ENCODE assay signal across 8 mouse cellular contexts in genomic region chr2:28524406-28524805, GRCm38 (mm10). TPM values are rescaled to one million over a fixed set of nuclear protein-coding genes. Genes with fewer than 3 reads are reported as not detected.
DNase-seq lines count a peak whose midpoint lies in the region; ATAC-seq lines count a peak whose summit lies in the region.

No protein-coding gene starts in this region.

- no peak overlapping the region for H3K9ac ChIP-seq in intestine, embryonic 15.5 days
- H3K9ac ChIP-seq in stomach, embryonic 16.5 days (ENCODE audit: low read length): no peak overlapping the region
- no peak overlapping the region; the same call in 1 of the 2 replicates for H3K9ac ChIP-seq in heart, embryonic 11.5 days (ENCODE audit: low read depth, low read length)

- H3K4me3 ChIP-seq in megakaryocyte, embryonic 14.5 days (replicated peaks): peak overlapping the region; percentile 68
- no peak overlapping the region for H3K4me3 ChIP-seq in intestine, embryonic 15.5 days (replicated peaks)
- no peak overlapping the region for H3K4me3 ChIP-seq in stomach, embryonic 16.5 days (replicated peaks; ENCODE audit: low read length)
- H3K4me3 ChIP-seq in heart, embryonic 11.5 days (ENCODE audit: low read depth, low read length): no peak overlapping the region

- WGBS in intestine, embryonic 15.5 days: 80% methylated on average over 10 of the region's 10 CpGs
- WGBS in stomach, embryonic 16.5 days: 78% methylated on average over 10 of the region's 10 CpGs
- 84% methylated on average over 10 of the region's 10 CpGs for WGBS in heart, embryonic 11.5 days (ENCODE audit: insufficient replicate concordance)

- H3K27me3 ChIP-seq in megakaryocyte, embryonic 14.5 days (replicated peaks): peaks cover 24% of the 10 kb centered on the region
- no peaks in the 10 kb centered on the region for H3K27me3 ChIP-seq in intestine, embryonic 15.5 days (replicated peaks)
- no peaks in the 10 kb centered on the region for H3K27me3 ChIP-seq in stomach, embryonic 16.5 days (ENCODE audit: control insufficient read depth, insufficient read depth, low read length)
- no peaks in the 10 kb centered on the region for H3K27me3 ChIP-seq in heart, embryonic 11.5 days (ENCODE audit: control insufficient read depth, insufficient read depth, low read length)

- H3K4me2 ChIP-seq in intestine, embryonic 15.5 days (replicated peaks): no peak overlapping the region
- no peak overlapping the region for H3K4me2 ChIP-seq in stomach, embryonic 16.5 days (ENCODE audit: low read depth, low read length)
- no peak overlapping the region for H3K4me2 ChIP-seq in heart, embryonic 11.5 days

- no peak for ATAC-seq in megakaryocyte, adult 5-6 weeks (ENCODE audit: poor library complexity, severe bottlenecking)
- ATAC-seq in intestine, embryonic 15.5 days: no peak
- no peak for ATAC-seq in stomach, embryonic 16.5 days (ENCODE audit: insufficient read depth, low FRiP score)
- ATAC-seq in heart, embryonic 11.5 days (replicated peaks; ENCODE audit: insufficient number of reproducible peaks, low FRiP score, low TSS enrichment): no peak

- peaks cover 86% of the 10 kb centered on the region for H3K4me1 ChIP-seq in megakaryocyte, embryonic 14.5 days
- H3K4me1 ChIP-seq in intestine, embryonic 15.5 days (replicated peaks): peaks cover 40% of the 10 kb centered on the region
- H3K4me1 ChIP-seq in stomach, embryonic 16.5 days (ENCODE audit: control insufficient read depth, insufficient read depth, low read length): peaks cover 34% of the 10 kb centered on the region
- peaks cover 26% of the 10 kb centered on the region for H3K4me1 ChIP-seq in heart, embryonic 11.5 days (ENCODE audit: control insufficient read depth, insufficient read depth, low read length)

- no peaks in the 10 kb centered on the region for H3K9me3 ChIP-seq in megakaryocyte, embryonic 14.5 days
- no peaks in the 10 kb centered on the region for H3K9me3 ChIP-seq in intestine, embryonic 15.5 days
- no peaks in the 10 kb centered on the region for H3K9me3 ChIP-seq in stomach, embryonic 16.5 days (replicated peaks; ENCODE audit: control insufficient read depth, low read length)
- no peaks in the 10 kb centered on the region for H3K9me3 ChIP-seq in heart, embryonic 11.5 days (replicated peaks; ENCODE audit: control insufficient read depth, low read length)

- peak; percentile 16 for DNase-seq in cerebellum, adult 11 months
- DNase-seq in cerebellum, postnatal 4 days (ENCODE audit: low spot score in 2 of 2): no peak
- no peak for DNase-seq in lung, postnatal 10 days

- H3K36me3 ChIP-seq in megakaryocyte, embryonic 14.5 days (replicated peaks; ENCODE audit: low read length): no peaks in the 10 kb centered on the region
- H3K36me3 ChIP-seq in intestine, embryonic 15.5 days: no peaks in the 10 kb centered on the region
- H3K36me3 ChIP-seq in stomach, embryonic 16.5 days (ENCODE audit: control insufficient read depth, insufficient read depth, low read length): no peaks in the 10 kb centered on the region
- H3K36me3 ChIP-seq in heart, embryonic 11.5 days (ENCODE audit: control insufficient read depth, insufficient read depth, low read length): no peaks in the 10 kb centered on the region

- H3K27ac ChIP-seq in intestine, embryonic 15.5 days: peak overlapping the region; percentile 54; the same call in 1 of the 2 replicates
- peak overlapping the region; percentile 95 for H3K27ac ChIP-seq in stomach, embryonic 16.5 days (ENCODE audit: low read length)
- H3K27ac ChIP-seq in heart, embryonic 11.5 days (ENCODE audit: low read depth, low read length): no peak overlapping the region

RNA-seq across cellular contexts. Expression of gene Ralgds, which starts 11.5 kb away (rescaled TPM):
- polyA plus RNA-seq in megakaryocyte, embryonic 14.5 days (2012; ENCODE audit: insufficient read depth, low replicate concordance): 1.3 and 6.7 TPM in 2 replicates
- total RNA-seq in megakaryocyte, adult 5-6 weeks (2015): 1.4 and 2.3 TPM in 2 replicates
- 1.8 and 2.1 TPM in 2 replicates for total RNA-seq in megakaryocyte, adult 5-6 weeks (2017)
- polyA plus RNA-seq in intestine, embryonic 15.5 days (2015; fragmentation: Nextera tagmentation; extraction: Ambion mirVana): 27.9 and 28.3 TPM in 2 replicates
- 24.6 and 28.2 TPM in 2 replicates for polyA plus RNA-seq in stomach, embryonic 16.5 days (2015; fragmentation: Nextera tagmentation; extraction: Ambion mirVana)
- 12.2 and 12.5 TPM in 2 replicates for polyA plus RNA-seq in heart, embryonic 11.5 days (2014; fragmentation: Nextera tagmentation; extraction: Ambion mirVana)

RNA-seq across cellular contexts. Expression of gene Gm10134, which starts 18.5 kb away (rescaled TPM):
- not detected in 2 replicates for polyA plus RNA-seq in megakaryocyte, embryonic 14.5 days (2012; ENCODE audit: insufficient read depth, low replicate concordance)
- total RNA-seq in megakaryocyte, adult 5-6 weeks (2015): not detected in 2 replicates
- not detected in 2 replicates for total RNA-seq in megakaryocyte, adult 5-6 weeks (2017)
- polyA plus RNA-seq in intestine, embryonic 15.5 days (2015; fragmentation: Nextera tagmentation; extraction: Ambion mirVana): 11.8 and 11.9 TPM in 2 replicates
- polyA plus RNA-seq in stomach, embryonic 16.5 days (2015; fragmentation: Nextera tagmentation; extraction: Ambion mirVana): 7.4 and 8.9 TPM in 2 replicates
- polyA plus RNA-seq in heart, embryonic 11.5 days (2014; fragmentation: Nextera tagmentation; extraction: Ambion mirVana): not detected in 2 replicates

RNA-seq across cellular contexts. Expression of gene Gbgt1, which starts 27.7 kb away (rescaled TPM):
- polyA plus RNA-seq in megakaryocyte, embryonic 14.5 days (2012; ENCODE audit: insufficient read depth, low replicate concordance): 0.85 TPM in 1 of 2 replicates, not detected in the other
- total RNA-seq in megakaryocyte, adult 5-6 weeks (2015): not detected in 2 replicates
- total RNA-seq in megakaryocyte, adult 5-6 weeks (2017): 0.48 TPM in 1 of 2 replicates, not detected in the other
- polyA plus RNA-seq in intestine, embryonic 15.5 days (2015; fragmentation: Nextera tagmentation; extraction: Ambion mirVana): 3.7 and 4.0 TPM in 2 replicates
- 3.2 and 3.5 TPM in 2 replicates for polyA plus RNA-seq in stomach, embryonic 16.5 days (2015; fragmentation: Nextera tagmentation; extraction: Ambion mirVana)
- 0.17 and 0.27 TPM in 2 replicates for polyA plus RNA-seq in heart, embryonic 11.5 days (2014; fragmentation: Nextera tagmentation; extraction: Ambion mirVana)

RNA-seq across cellular contexts. Expression of gene Cel, which starts 38.8 kb away (rescaled TPM):
- polyA plus RNA-seq in megakaryocyte, embryonic 14.5 days (2012; ENCODE audit: insufficient read depth, low replicate concordance): not detected in 2 replicates
- total RNA-seq in megakaryocyte, adult 5-6 weeks (2015): not detected in 2 replicates
- not detected in 2 replicates for total RNA-seq in megakaryocyte, adult 5-6 weeks (2017)
- 159 and 428 TPM in 2 replicates for polyA plus RNA-seq in intestine, embryonic 15.5 days (2015; fragmentation: Nextera tagmentation; extraction: Ambion mirVana)
- 562 and 718 TPM in 2 replicates for polyA plus RNA-seq in stomach, embryonic 16.5 days (2015; fragmentation: Nextera tagmentation; extraction: Ambion mirVana)
- not detected in 2 replicates for polyA plus RNA-seq in heart, embryonic 11.5 days (2014; fragmentation: Nextera tagmentation; extraction: Ambion mirVana)

RNA-seq across cellular contexts. Expression of gene Mrps2, which starts 56.5 kb away (rescaled TPM):
- 16.4 and 20.2 TPM in 2 replicates for polyA plus RNA-seq in megakaryocyte, embryonic 14.5 days (2012; ENCODE audit: insufficient read depth, low replicate concordance)
- total RNA-seq in megakaryocyte, adult 5-6 weeks (2015): 29.0 and 29.3 TPM in 2 replicates
- 15.7 and 16.7 TPM in 2 replicates for total RNA-seq in megakaryocyte, adult 5-6 weeks (2017)
- 62.4 and 66.0 TPM in 2 replicates for polyA plus RNA-seq in intestine, embryonic 15.5 days (2015; fragmentation: Nextera tagmentation; extraction: Ambion mirVana)
- polyA plus RNA-seq in stomach, embryonic 16.5 days (2015; fragmentation: Nextera tagmentation; extraction: Ambion mirVana): 53.5 and 54.0 TPM in 2 replicates
- 60.6 and 63.9 TPM in 2 replicates for polyA plus RNA-seq in heart, embryonic 11.5 days (2014; fragmentation: Nextera tagmentation; extraction: Ambion mirVana)
